In the genomic region with DNA sequence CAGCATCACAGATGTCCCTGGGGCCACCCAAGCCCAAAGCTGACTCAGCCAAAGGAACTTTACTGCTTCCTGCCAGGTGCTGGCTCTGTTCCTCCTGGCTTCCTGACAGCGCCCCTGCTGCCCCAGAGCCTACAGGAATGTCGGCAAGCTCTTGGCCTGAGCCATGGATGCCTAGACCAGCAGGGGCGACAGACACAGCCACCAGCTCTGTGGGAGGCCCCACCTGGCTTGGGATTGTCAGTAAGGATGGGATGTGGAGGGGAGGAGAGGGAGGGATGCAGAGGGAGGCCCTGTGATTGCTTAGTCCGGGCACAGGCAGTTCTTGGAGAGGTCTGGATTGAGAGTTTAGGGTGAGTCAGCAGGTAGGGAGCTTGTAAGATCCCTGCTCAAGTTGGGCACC, we compare ENCODE assay signal across 9 mouse cellular contexts. TPM values are rescaled to one million over a fixed set of nuclear protein-coding genes. Genes with fewer than 3 reads are reported as not detected.
DNase-seq lines count a peak whose midpoint lies in the region; ATAC-seq lines count a peak whose summit lies in the region.
"Had no signal": no experiment of that assay in that cellular context is flagged by ENCODE, and none has a peak within 500 bp of the region (broad histone marks: within the 10 kb centered on the region; RNA-seq: fewer than 3 reads in every experiment).

No protein-coding gene starts in this region.

- intact Hi-C loops in left cerebral cortex, postnatal 14 days (cut with DNase I), result no loop called here

- H3K27ac ChIP-seq in forebrain, embryonic 11.5 days (ENCODE audit: low read depth, low read length), result no peak overlapping the region
- H3K27ac ChIP-seq: liver, embryonic 13.5 days had no signal

- H3K4me3 ChIP-seq in forebrain, embryonic 11.5 days (ENCODE audit: low read depth, low read length), result no peak overlapping the region
- H3K4me3 ChIP-seq: liver, embryonic 13.5 days had no signal

- DNase-seq in lung, adult 18-20 months, result peak; percentile 28 to 37
- DNase-seq in lung, postnatal 14 days, result no peak
- DNase-seq in brain, adult 2 months (ENCODE audit: low read depth, low spot score), result peak; percentile 96
- DNase-seq in forebrain, embryonic 11.5 days (ENCODE audit: low spot score), result peak; percentile 55
- peak; percentile 64 for DNase-seq in kidney, postnatal 14 days
- no peak for DNase-seq in ovary, postnatal 14 days (ENCODE audit: low spot score)
- DNase-seq in urinary bladder, postnatal 36 days (ENCODE audit: low spot score in 2 of 2), result no peak
- DNase-seq in left cerebral cortex, postnatal 14 days (ENCODE audit: low spot score in 2 of 2), result no peak
- DNase-seq: liver, embryonic 13.5 days had no signal

- no peaks in the 10 kb centered on the region for H3K27me3 ChIP-seq in forebrain, embryonic 11.5 days (ENCODE audit: control insufficient read depth, insufficient read depth, low read length)

- ATAC-seq in forebrain, embryonic 11.5 days (replicated peaks; ENCODE audit: low FRiP score), result no peak

- H3K9ac ChIP-seq in forebrain, embryonic 11.5 days (ENCODE audit: low read length), result no peak overlapping the region
- H3K9ac ChIP-seq: liver, embryonic 13.5 days had no signal

- 5% methylated on average over 4 of the region's 4 CpGs for WGBS in forebrain, embryonic 11.5 days

- no peak overlapping the region for H3K4me2 ChIP-seq in forebrain, embryonic 11.5 days (ENCODE audit: low read depth, low read length, severe bottlenecking)
- H3K4me2 ChIP-seq: liver, embryonic 13.5 days had no signal

- H3K36me3 ChIP-seq in forebrain, embryonic 11.5 days (ENCODE audit: control insufficient read depth, insufficient read depth, low read length), result no peaks in the 10 kb centered on the region
- H3K36me3 ChIP-seq: liver, embryonic 13.5 days had no signal

- H3K9me3 ChIP-seq in forebrain, embryonic 11.5 days (ENCODE audit: control insufficient read depth, low read length), result no peaks in the 10 kb centered on the region
- H3K9me3 ChIP-seq: liver, embryonic 13.5 days had no signal

- H3K4me1 ChIP-seq in forebrain, embryonic 11.5 days (replicated peaks; ENCODE audit: control insufficient read depth, insufficient read depth, low read length), result peaks cover 5% of the 10 kb centered on the region; the same call in 1 of the 2 replicates

RNA-seq across cellular contexts. Expression of a gene that starts 6.4 kb away (rescaled TPM):
- 165 and 176 TPM in 2 replicates for polyA plus RNA-seq in forebrain, embryonic 11.5 days (2014; fragmentation: Nextera tagmentation; extraction: Ambion mirVana)
- 10 to 100 TPM; 85.4 to 87.5 TPM for total RNA-seq in left cerebral cortex, postnatal 14 days (2021)

RNA-seq across cellular contexts. Expression of a gene that starts 12.4 kb away (rescaled TPM):
- 0.43 and 0.44 TPM in 2 replicates for polyA plus RNA-seq in forebrain, embryonic 11.5 days (2014; fragmentation: Nextera tagmentation; extraction: Ambion mirVana)
- 10 to 100 TPM in 1 of 2 experiments, 1 to 10 TPM in 1; 8.4 to 10.3 TPM for total RNA-seq in left cerebral cortex, postnatal 14 days (2021)

RNA-seq across cellular contexts. Expression of a gene that starts 17.1 kb away (rescaled TPM):
- polyA plus RNA-seq in forebrain, embryonic 11.5 days (2014; fragmentation: Nextera tagmentation; extraction: Ambion mirVana), result 9.0 and 13.4 TPM in 2 replicates
- total RNA-seq in left cerebral cortex, postnatal 14 days (2021), result 10 to 100 TPM; 17.2 to 19.2 TPM

RNA-seq across cellular contexts. Expression of a gene that starts 17.1 kb away (rescaled TPM):
- 2,879 and 3,145 TPM in 2 replicates for polyA plus RNA-seq in forebrain, embryonic 11.5 days (2014; fragmentation: Nextera tagmentation; extraction: Ambion mirVana)
- 100 to 1,000 TPM; 581 to 588 TPM for total RNA-seq in left cerebral cortex, postnatal 14 days (2021)

RNA-seq across cellular contexts. Expression of a gene that starts 25.6 kb away (rescaled TPM):
- 57.3 and 59.9 TPM in 2 replicates for polyA plus RNA-seq in forebrain, embryonic 11.5 days (2014; fragmentation: Nextera tagmentation; extraction: Ambion mirVana)
- total RNA-seq in left cerebral cortex, postnatal 14 days (2021), result 10 to 100 TPM; 70.4 to 84.5 TPM

Comparison
In these comparisons a context has a peak if more than half of its experiments do, and no peak if none do; other contexts are left out.
1. DNase-seq: peak in lung, adult 18-20 months (2 of 2), brain, adult 2 months (single experiment), forebrain, embryonic 11.5 days (single experiment) and kidney, postnatal 14 days (single experiment); none in lung, postnatal 14 days (single experiment), ovary, postnatal 14 days (single experiment), urinary bladder, postnatal 36 days (0 of 2) and left cerebral cortex, postnatal 14 days (0 of 2).